ENCODE assay signal across 7 mouse cellular contexts in the genomic region with DNA sequence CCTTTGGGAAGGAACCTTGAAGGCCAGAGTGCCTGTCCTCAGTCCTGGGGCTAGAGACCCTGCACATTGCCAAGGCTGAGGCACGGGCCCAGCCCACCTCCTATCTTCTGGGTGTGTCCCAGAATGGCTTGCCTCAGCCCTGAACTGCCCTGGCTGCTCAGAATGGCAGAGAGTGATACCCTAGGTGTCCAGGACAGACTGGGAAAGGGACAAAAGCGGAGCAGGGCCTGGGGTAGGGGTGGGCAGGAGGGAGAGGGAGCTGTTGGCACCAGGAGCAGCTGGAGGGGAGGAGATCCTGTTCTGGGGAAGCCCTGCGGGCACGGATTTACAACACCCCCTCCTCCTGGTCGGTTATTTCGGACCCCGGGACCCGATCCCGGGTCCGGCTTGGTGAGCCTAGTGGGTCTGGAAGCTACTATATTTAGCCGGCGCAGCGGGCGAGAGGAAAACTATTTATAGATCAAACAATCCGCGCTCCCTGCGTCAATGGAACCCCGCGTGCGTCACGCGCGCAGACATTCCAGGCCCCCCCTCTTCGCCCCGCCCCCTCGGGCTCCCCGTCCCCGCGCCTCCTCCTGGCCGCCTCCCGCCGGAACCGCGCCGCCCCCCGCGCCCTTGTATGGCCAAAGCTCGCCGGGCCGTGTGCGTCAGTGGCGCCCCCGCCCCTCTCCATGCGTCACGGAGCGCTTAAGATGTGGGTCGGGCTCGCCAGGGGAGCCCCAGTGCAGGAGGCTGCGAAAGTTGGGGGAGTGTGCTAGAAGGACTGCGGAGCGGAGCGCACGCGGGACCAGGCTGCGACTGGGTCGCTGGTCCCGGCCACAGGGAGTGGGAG. TPM values are rescaled to one million over a fixed set of nuclear protein-coding genes. Genes with fewer than 3 reads are reported as not detected.
DNase-seq lines count a peak whose midpoint lies in the region; ATAC-seq and TF ChIP-seq lines count a peak whose summit lies in the region.

No protein-coding gene starts in this region.

- TF ChIP-seq POLR2A in bone marrow, adult 2 months (IDR thresholded peaks at IDR 0.05; ENCODE audit: borderline replicate concordance, control insufficient read depth, low read depth, low read length), result peak; percentile 88; the same call in 1 of the 2 replicates
- TF ChIP-seq POLR2A in embryonic fibroblast, embryonic 13.5 days (IDR thresholded peaks at IDR 0.05; ENCODE audit: low read depth, low read length), result peak; percentile 99

- H3K4me3 ChIP-seq in bone marrow, adult 2 months (replicated peaks; ENCODE audit: control insufficient read depth, low read depth, low read length), result peak overlapping the region; percentile 66
- H3K4me3 ChIP-seq in embryonic fibroblast, embryonic 13.5 days (ENCODE audit: insufficient read depth, low read length), result peak overlapping the region; percentile 96
- peak overlapping the region; percentile 68 for H3K4me3 ChIP-seq in heart, embryonic 13.5 days
- H3K4me3 ChIP-seq in liver, embryonic 12.5 days, result peak overlapping the region; percentile 52

- H3K27me3 ChIP-seq in heart, embryonic 13.5 days (replicated peaks), result no peaks in the 10 kb centered on the region
- peaks cover 57% of the 10 kb centered on the region for H3K27me3 ChIP-seq in liver, embryonic 12.5 days (replicated peaks)
- H3K27me3 ChIP-seq in splenic B cell, adult 2 months (ENCODE audit: control insufficient read depth, insufficient read depth, low read length, poor library complexity, severe bottlenecking), result no peaks in the 10 kb centered on the region

- peak overlapping the region; percentile 89 for H3K4me2 ChIP-seq in heart, embryonic 13.5 days
- H3K4me2 ChIP-seq in liver, embryonic 12.5 days, result peak overlapping the region; percentile 74

- 3% methylated on average over 57 of the region's 57 CpGs for whole genome bisulfite sequencing in bone marrow, adult 2 months
- under 1% methylated on average over 49 of the region's 57 CpGs for WGBS in heart, embryonic 13.5 days
- WGBS in liver, embryonic 12.5 days (ENCODE audit: insufficient replicate concordance), result under 1% methylated on average over 57 of the region's 57 CpGs

- peak overlapping the region; percentile 88 for H3K9ac ChIP-seq in heart, embryonic 13.5 days
- peak overlapping the region; percentile 48; the same call in 1 of the 2 replicates for H3K9ac ChIP-seq in liver, embryonic 12.5 days

- H3K4me1 ChIP-seq in bone marrow, adult 2 months (ENCODE audit: control insufficient read depth, insufficient read depth, low read length), result peaks cover 5% of the 10 kb centered on the region
- peaks cover 5% of the 10 kb centered on the region for H3K4me1 ChIP-seq in embryonic fibroblast, embryonic 13.5 days (ENCODE audit: control insufficient read depth, insufficient read depth, low read length)
- peaks cover 53% of the 10 kb centered on the region for H3K4me1 ChIP-seq in heart, embryonic 13.5 days
- peaks cover 34% of the 10 kb centered on the region for H3K4me1 ChIP-seq in liver, embryonic 12.5 days

- H3K36me3 ChIP-seq in heart, embryonic 13.5 days, result peaks cover 17% of the 10 kb centered on the region
- H3K36me3 ChIP-seq in liver, embryonic 12.5 days, result peaks cover 4% of the 10 kb centered on the region; the same call in 1 of the 2 replicates
- H3K36me3 ChIP-seq in splenic B cell, adult 2 months (ENCODE audit: control insufficient read depth, insufficient read depth, low read length, poor library complexity, severe bottlenecking), result peaks cover 7% of the 10 kb centered on the region

- TF ChIP-seq CTCF in bone marrow, adult 2 months (IDR thresholded peaks at IDR 0.05; ENCODE audit: control insufficient read depth, insufficient read depth, low read length), result no peak
- no peak for TF ChIP-seq CTCF in embryonic fibroblast, embryonic 13.5 days (IDR thresholded peaks at IDR 0.05; ENCODE audit: borderline replicate concordance, insufficient read depth, low read length)

- peak; percentile 78 for ATAC-seq in heart, embryonic 13.5 days (ENCODE audit: extremely low read depth, insufficient number of reproducible peaks, low FRiP score, low TSS enrichment)
- ATAC-seq in liver, embryonic 12.5 days, result peak; percentile 69

- no peaks in the 10 kb centered on the region for H3K9me3 ChIP-seq in heart, embryonic 13.5 days
- H3K9me3 ChIP-seq in liver, embryonic 12.5 days (replicated peaks), result no peaks in the 10 kb centered on the region

- H3K27ac ChIP-seq in bone marrow, adult 2 months (ENCODE audit: control insufficient read depth, insufficient read depth, low read depth, low read length, poor library complexity), result peak overlapping the region; percentile 69
- H3K27ac ChIP-seq in embryonic fibroblast, embryonic 13.5 days (ENCODE audit: insufficient read depth, low read length), result peak overlapping the region; percentile 42
- H3K27ac ChIP-seq in heart, embryonic 13.5 days (replicated peaks), result peak overlapping the region; percentile 94
- no peak overlapping the region for H3K27ac ChIP-seq in liver, embryonic 12.5 days

- DNase-seq in kidney, postnatal 10 days, result peak; percentile 98
- DNase-seq in naive thymus-derived CD4-positive, alpha-beta T cell, adult 2 months (ENCODE audit: low read depth), result peak; percentile 98
- peak; percentile 97 for DNase-seq in splenic B cell, adult 2 months (ENCODE audit: low read depth, low spot score)

RNA-seq across cellular contexts. Expression of gene Nr4a1, which starts 12.3 kb away (rescaled TPM):
- polyA plus RNA-seq in bone marrow, adult 2 months (2011; ENCODE audit: insufficient read depth, insufficient read length, low replicate concordance, missing spikeins), result 9.1 and 10.0 TPM in 2 replicates
- polyA plus RNA-seq in embryonic fibroblast, embryonic 13.5 days (2011; ENCODE audit: insufficient read length, low read depth, missing spikeins), result 60.9 and 68.2 TPM in 2 replicates
- polyA plus RNA-seq in heart, embryonic 13.5 days (2015; fragmentation: Nextera tagmentation; extraction: Ambion mirVana), result 10.4 and 10.8 TPM in 2 replicates
- polyA plus RNA-seq in liver, embryonic 12.5 days (2016; fragmentation: Nextera tagmentation; extraction: Ambion mirVana), result 0.83 and 1.0 TPM in 2 replicates

RNA-seq across cellular contexts. Expression of gene Atg101, which starts 17.7 kb away (rescaled TPM):
- polyA plus RNA-seq in bone marrow, adult 2 months (2011; ENCODE audit: insufficient read depth, insufficient read length, low replicate concordance, missing spikeins), result 27.4 and 42.0 TPM in 2 replicates
- polyA plus RNA-seq in embryonic fibroblast, embryonic 13.5 days (2011; ENCODE audit: insufficient read length, low read depth, missing spikeins), result 20.4 and 21.3 TPM in 2 replicates
- 50.6 and 56.1 TPM in 2 replicates for polyA plus RNA-seq in heart, embryonic 13.5 days (2015; fragmentation: Nextera tagmentation; extraction: Ambion mirVana)
- 31.5 and 31.7 TPM in 2 replicates for polyA plus RNA-seq in liver, embryonic 12.5 days (2016; fragmentation: Nextera tagmentation; extraction: Ambion mirVana)

RNA-seq across cellular contexts. Expression of gene 6030408B16Rik, which starts 26.7 kb away (rescaled TPM):
- 0.50 and 1.4 TPM in 2 replicates for polyA plus RNA-seq in bone marrow, adult 2 months (2011; ENCODE audit: insufficient read depth, insufficient read length, low replicate concordance, missing spikeins)
- polyA plus RNA-seq in embryonic fibroblast, embryonic 13.5 days (2011; ENCODE audit: insufficient read length, low read depth, missing spikeins), result not detected in 2 replicates
- polyA plus RNA-seq in heart, embryonic 13.5 days (2015; fragmentation: Nextera tagmentation; extraction: Ambion mirVana), result 2.4 and 3.0 TPM in 2 replicates
- 0.17 and 0.19 TPM in 2 replicates for polyA plus RNA-seq in liver, embryonic 12.5 days (2016; fragmentation: Nextera tagmentation; extraction: Ambion mirVana)

RNA-seq across cellular contexts. Expression of gene Grasp, which starts 42.4 kb away (rescaled TPM):
- polyA plus RNA-seq in bone marrow, adult 2 months (2011; ENCODE audit: insufficient read depth, insufficient read length, low replicate concordance, missing spikeins), result 2.5 and 2.6 TPM in 2 replicates
- 9.0 and 9.3 TPM in 2 replicates for polyA plus RNA-seq in embryonic fibroblast, embryonic 13.5 days (2011; ENCODE audit: insufficient read length, low read depth, missing spikeins)
- 3.8 and 4.4 TPM in 2 replicates for polyA plus RNA-seq in heart, embryonic 13.5 days (2015; fragmentation: Nextera tagmentation; extraction: Ambion mirVana)
- 0.81 and 1.3 TPM in 2 replicates for polyA plus RNA-seq in liver, embryonic 12.5 days (2016; fragmentation: Nextera tagmentation; extraction: Ambion mirVana)
